ENCODE assay signal across 8 mouse cellular contexts in genomic region chr2:33218903-33219625, GRCm38 (mm10). TPM values are rescaled to one million over a fixed set of nuclear protein-coding genes. Genes with fewer than 3 reads are reported as not detected.
A peak's percentile ranks its signal among the peaks of the same experiment; 100 is the strongest.
DNase-seq lines count a peak whose midpoint lies in the region; ATAC-seq and TF ChIP-seq lines count a peak whose summit lies in the region.

No protein-coding gene starts in this region.

- peak overlapping the region; percentile 89; the same call in 1 of the 2 replicates for H3K27ac ChIP-seq in left cerebral cortex, adult 2 months
- H3K27ac ChIP-seq in midbrain, embryonic 13.5 days = no peak overlapping the region

- no peaks in the 10 kb centered on the region for H3K36me3 ChIP-seq in midbrain, embryonic 13.5 days

- peak; percentile 42 for DNase-seq in adrenal gland, adult 2 months
- DNase-seq in adrenal gland, adult 8-10 months = no peak
- DNase-seq in left cerebral cortex, adult 2 months (ENCODE audit: extremely low spot score in 1 of 2, low spot score in 2 of 2) = peak in 1 of 2 experiments; percentile 57
- no peak for DNase-seq in left cerebral cortex, postnatal 10 days (ENCODE audit: extremely low spot score in 1 of 2, low spot score in 2 of 2)
- peak; percentile 72 for DNase-seq in adipocyte (ENCODE audit: low spot score)
- peak; percentile 60 to 66 for DNase-seq in heart, postnatal 10 days
- no peak for DNase-seq in spleen, adult 12 weeks (ENCODE audit: low spot score)

- 51% methylated on average over 11 of the region's 11 CpGs for WGBS in midbrain, embryonic 13.5 days

- ATAC-seq in midbrain, embryonic 13.5 days = no peak

- no peak overlapping the region for H3K4me2 ChIP-seq in midbrain, embryonic 13.5 days (replicated peaks)

- H3K27me3 ChIP-seq in midbrain, embryonic 13.5 days = no peaks in the 10 kb centered on the region

- no peaks in the 10 kb centered on the region for H3K9me3 ChIP-seq in midbrain, embryonic 13.5 days

- H3K4me3 ChIP-seq in left cerebral cortex, adult 2 months = no peak overlapping the region
- H3K4me3 ChIP-seq in midbrain, embryonic 13.5 days (replicated peaks) = no peak overlapping the region

- peaks cover 48% of the 10 kb centered on the region for H3K4me1 ChIP-seq in midbrain, embryonic 13.5 days (replicated peaks)

- peak; percentile 62 for TF ChIP-seq CTCF in left cerebral cortex, adult 2 months (IDR thresholded peaks at IDR 0.05)

- intact Hi-C loops in left cerebral cortex, adult 2 months (cut with DNase I) = loop anchor here (1.0 to 5.0 kb wide), 2 partner anchors 98 to 130 kb away; no protein-coding TSS in a partner anchor
- intact Hi-C loops in left cerebral cortex, postnatal 10 days (cut with DNase I) = loop anchor here (2.0 kb wide), 1 partner anchor 128 kb away; no protein-coding TSS in a partner anchor
- intact Hi-C loops in heart, postnatal 10 days (cut with DNase I) = loop anchor here (2.0 to 5.0 kb wide), 3 partner anchors 42 to 130 kb away; no protein-coding TSS in a partner anchor

- H3K9ac ChIP-seq in midbrain, embryonic 13.5 days (replicated peaks) = 0 out of 2 replicates have a peak overlapping the region, but pooled peaks have one; percentile 8

RNA-seq across cellular contexts. Expression of gene Angptl2, which starts 3.2 kb away (rescaled TPM):
- total RNA-seq in adrenal gland, adult 2 months (2021) = 10 to 100 TPM; 24.0 to 48.3 TPM
- polyA plus RNA-seq in adrenal gland, adult 2 months (2012; rRNA removed) = 32.5 and 35.7 TPM in 2 replicates
- 10 to 100 TPM; 29.3 to 53.9 (median 37.0) TPM for total RNA-seq in adrenal gland, adult 8-10 months (2022)
- 1 to 10 TPM; 2.1 to 2.9 TPM for total RNA-seq in left cerebral cortex, adult 2 months (2021)
- 1 to 10 TPM; 4.4 to 4.5 TPM for total RNA-seq in left cerebral cortex, postnatal 10 days (2021)
- total RNA-seq in heart, postnatal 10 days (2021) = 100 to 1,000 TPM; 135 to 141 TPM
- polyA plus RNA-seq in midbrain, embryonic 13.5 days (2015; fragmentation: Nextera tagmentation; extraction: Ambion mirVana) = 14.8 and 15.5 TPM in 2 replicates

Comparison
In these comparisons a context has a peak if more than half of its experiments do, and no peak if none do; other contexts are left out.
1. DNase-seq: peak in adrenal gland, adult 2 months (single experiment), adipocyte (single experiment) and heart, postnatal 10 days (2 of 2); none in adrenal gland, adult 8-10 months (single experiment), left cerebral cortex, postnatal 10 days (0 of 2) and spleen, adult 12 weeks (single experiment).
2. RNA of gene Angptl2, which starts 3.2 kb away (total RNA-seq): 135 to 141 TPM in heart, postnatal 10 days, 24.0 to 48.3 TPM in adrenal gland, adult 2 months and 29.3 to 53.9 TPM in adrenal gland, adult 8-10 months; 4.4 to 4.5 TPM in left cerebral cortex, postnatal 10 days and 2.1 to 2.9 TPM in left cerebral cortex, adult 2 months; every median in the first group is over 4 times any median in the second.